Mouse (Mus musculus): ENCODE data around the gene Dpy19l1.

The Dpy19l1 gene

GRCm38 (mm10) chr9:24503067-24503857 lies at the start of gene Dpy19l1:
Gene Dpy19l1, minus strand, starts transcription at chr9:24503140.
- in situ Hi-C loops (cut with MboI, MseI) = no loop called here

GRCm38 (mm10) chr9:24538159-24538558 lies 35.2 kb upstream of the Dpy19l1 start:
- in situ Hi-C loops (cut with MboI, MseI) = loop anchor here (25.0 kb wide), 1 partner anchor 499 kb away; no protein-coding TSS in a partner anchor

- in situ Hi-C loops (cut with MboI, MseI) = no loop called here
These were observed 13.7 kb upstream of the Dpy19l1 start for GRCm38 (mm10) chr9:24516575-24517139.

DNA sequence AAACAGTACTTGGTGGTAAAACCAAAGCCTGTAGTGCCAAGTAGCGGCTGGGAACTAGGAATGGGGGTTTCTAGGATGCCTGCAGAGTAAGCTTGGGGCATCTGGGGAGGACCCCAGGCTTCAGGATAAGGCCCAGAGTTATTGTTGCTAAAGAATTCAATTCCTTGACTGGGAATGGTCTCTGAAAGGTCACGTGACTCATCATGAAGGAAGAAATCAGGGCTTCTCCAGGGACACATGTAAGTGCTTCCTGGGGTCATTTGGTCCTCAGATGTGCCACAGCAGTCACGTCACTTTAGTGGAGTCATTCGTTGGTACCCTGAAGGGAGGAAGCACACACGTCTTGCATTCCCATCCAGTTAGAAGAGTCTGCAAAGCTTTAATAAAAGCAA lies 11.1 kb upstream of the Dpy19l1 start:
- in situ Hi-C loops (cut with MboI, MseI) = no loop called here

DNA sequence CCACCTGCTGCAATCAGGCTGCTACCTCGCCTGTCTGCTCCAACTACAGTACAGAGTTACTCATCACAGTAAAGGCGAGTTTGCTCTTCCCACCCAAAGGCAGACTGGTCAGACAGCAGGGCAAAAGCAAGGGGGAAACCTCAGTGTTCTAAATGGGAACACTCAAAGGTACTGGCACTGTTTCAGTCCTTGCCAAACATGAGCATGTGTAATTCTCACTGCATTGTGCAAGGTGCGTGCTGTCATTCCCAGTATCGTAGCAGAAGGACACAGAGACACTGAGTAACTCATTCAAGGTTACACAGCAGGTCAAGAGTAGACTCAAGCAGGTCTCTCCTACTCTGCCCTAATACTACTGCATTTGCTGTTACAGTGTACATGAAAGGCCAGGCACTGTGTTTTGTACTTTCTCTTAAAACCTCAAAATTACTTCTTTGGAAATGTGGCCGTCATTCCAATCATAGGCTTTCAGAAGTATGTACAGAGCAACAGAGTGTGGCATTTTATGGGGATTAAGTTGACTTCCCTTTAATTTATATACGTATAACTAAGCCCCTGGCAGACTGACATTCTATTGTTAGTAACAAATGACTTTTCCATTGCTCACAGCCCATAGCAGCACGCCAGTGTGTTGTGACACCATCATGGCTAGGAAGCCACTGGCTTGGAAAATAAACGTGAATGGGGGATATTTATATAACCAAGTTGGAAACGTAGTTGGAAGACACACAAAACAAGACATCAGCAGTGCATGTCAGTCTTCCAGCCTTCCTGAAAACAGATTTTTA lies 10.5 kb upstream of the Dpy19l1 start:
- in situ Hi-C loops (cut with MboI, MseI) = no loop called here

GRCm38 (mm10) chr9:24512121-24512539 lies 9.2 kb upstream of the Dpy19l1 start:
- in situ Hi-C loops (cut with MboI, MseI) = no loop called here

DNA sequence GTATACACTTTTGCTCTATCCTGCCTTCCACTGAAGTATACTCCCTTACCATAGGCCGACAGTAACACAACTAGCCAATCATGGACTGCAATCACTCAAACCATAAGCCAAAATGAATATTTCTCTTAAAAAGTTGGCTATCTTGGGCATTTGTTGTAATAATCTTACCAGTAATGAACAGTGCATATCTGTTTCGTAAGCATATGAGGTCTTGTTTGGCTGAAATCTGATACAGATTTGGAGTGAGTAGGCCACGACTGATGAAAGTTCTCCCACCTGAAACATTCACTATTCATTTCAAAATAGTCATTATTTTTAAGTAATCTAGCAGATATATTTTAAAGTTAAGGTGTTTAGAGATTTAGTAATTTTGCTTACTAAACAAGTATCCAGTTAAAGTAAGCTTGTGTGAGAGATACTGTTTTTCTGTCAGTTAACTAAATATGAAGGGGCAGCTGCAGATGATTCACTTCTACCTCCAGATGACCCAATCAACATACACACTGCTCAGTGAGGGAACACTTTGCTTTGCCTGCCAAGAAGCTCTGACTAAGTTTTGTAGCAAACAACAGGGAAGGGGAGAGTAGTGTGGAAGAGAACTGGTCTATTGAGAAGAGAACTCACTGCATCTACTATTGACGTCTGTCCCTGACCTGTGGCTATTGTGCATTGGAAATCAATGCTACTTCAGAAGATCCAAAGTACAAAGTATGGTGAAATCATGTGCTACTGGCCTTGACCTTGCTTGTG lies 8.6 kb upstream of the Dpy19l1 start:
- in situ Hi-C loops (cut with MboI, MseI) = no loop called here

DNA sequence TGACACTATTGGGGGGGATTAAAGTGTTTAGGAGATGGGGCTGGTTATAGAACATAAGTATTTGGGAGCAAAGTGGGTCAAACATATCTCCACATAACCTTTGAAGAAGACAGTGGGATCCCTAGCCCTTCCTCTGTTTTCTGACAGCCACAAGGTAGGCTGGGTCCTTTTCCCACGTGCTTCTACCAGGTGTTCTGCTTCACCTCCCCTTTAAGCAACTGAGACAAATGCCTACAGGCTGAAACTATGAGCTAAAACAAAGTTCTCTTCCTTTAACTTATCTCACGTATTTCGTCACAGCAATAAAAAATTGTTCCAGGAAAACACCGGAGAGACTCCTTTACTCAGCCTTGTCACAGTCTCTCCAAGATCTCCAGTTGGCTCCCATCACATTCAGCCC lies 5.9 kb upstream of the Dpy19l1 start:
- in situ Hi-C loops (cut with MboI, MseI) = no loop called here

DNA sequence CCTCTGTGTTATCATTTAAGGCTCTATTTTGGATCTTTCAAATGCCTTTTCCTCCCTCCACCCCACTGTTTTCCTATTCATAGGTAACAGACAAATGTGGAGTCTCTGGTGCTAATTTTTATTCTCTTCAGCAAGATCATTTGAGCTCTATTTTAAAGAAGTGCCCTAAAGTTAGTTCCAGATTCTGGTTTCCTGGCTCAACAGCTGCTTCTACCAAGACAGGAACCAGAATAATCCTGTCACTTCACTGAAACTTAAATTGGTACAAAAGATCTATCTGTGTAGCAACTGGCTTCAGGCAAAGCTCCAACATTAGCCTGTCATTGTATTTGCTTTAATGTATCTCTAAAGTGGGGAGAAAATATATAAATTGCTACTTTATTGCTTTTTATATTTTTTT lies 3.6 kb upstream of the Dpy19l1 start:
- in situ Hi-C loops (cut with MboI, MseI) = no loop called here

- in situ Hi-C loops (cut with MboI, MseI) = no loop called here
These were observed 2.2 kb upstream of the Dpy19l1 start for GRCm38 (mm10) chr9:24505017-24505763.

DNA sequence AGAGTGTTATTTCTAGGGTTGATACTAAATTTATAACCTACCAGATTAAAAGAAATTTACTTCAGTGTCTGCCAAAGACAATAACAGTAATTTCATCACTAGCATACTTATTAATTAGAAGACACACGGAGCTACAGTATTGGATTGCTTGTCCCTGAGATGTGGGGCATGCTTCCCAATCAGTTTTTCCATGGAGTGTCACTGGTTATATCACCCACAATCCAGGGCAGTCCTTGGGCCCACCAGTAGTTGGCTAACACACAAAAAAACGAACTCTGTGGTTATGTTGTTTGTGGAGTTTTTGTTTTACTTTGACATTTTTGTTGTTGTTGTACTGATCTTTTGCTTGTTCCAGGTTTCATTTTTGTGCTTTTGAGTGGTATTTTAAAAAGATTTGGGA lies 1.4 kb upstream of the Dpy19l1 start:
- in situ Hi-C loops (cut with MboI, MseI) = no loop called here

GRCm38 (mm10) chr9:24503858-24504219 lies 899 bp upstream of the Dpy19l1 start:
- in situ Hi-C loops (cut with MboI, MseI) = no loop called here

- in situ Hi-C loops (cut with MboI, MseI) = no loop called here
These were observed 352 bp downstream of the Dpy19l1 start for GRCm38 (mm10) chr9:24502571-24503004.

DNA sequence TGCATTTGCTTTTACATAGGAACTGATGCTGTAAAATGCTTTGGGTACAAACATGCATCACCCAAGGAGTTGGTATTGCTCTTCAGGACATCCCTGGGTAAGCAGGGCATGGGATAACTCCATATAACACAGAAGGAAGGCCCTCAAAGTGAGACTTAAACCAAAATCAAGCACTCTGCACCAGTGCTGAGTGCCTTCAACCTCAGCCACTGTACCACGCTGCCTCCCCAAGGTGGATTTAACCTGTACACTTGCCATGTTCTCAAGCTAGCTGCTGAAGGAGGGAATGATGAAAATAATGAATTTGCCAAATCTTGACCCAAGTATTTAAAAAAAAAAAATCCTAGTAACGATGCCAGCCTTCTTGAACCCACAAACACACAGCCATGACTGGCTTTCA lies 1.3 kb downstream of the Dpy19l1 start:
- in situ Hi-C loops (cut with MboI, MseI) = no loop called here

- in situ Hi-C loops (cut with MboI, MseI) = no loop called here
These were observed 6.7 kb downstream of the Dpy19l1 start for GRCm38 (mm10) chr9:24496226-24496625.

GRCm38 (mm10) chr9:24490516-24490915 lies 12.4 kb downstream of the Dpy19l1 start:
- in situ Hi-C loops (cut with MboI, MseI) = no loop called here

DNA sequence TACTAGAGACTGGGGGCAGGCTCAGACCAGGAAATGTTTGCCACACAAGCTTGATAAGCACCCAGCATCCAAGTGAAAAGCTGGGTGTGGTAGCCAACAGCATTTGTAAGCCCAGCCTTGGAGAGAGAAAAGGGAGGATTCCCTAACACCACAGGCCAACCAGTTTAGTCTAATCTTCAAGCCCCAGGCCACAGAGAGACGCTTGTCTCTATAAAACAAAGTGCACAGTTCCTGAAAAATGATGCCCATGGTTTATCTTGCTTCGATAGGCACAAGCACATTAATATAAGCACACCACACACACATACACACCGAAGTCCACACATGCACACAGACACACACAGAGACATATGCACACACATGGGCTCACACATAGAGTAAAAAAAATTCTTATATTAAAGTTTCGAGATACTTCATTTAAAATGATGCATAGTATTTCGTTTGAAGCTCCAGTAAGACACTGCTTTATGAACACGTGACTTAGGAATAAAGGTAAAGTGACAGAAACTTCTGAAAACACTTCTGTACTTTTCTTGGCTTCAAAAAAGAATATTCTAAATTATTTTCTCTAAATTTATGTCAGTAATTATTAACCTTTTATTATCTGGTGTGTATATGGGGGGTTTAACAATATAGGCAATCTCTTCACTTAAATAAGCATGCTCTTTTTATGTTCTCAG lies 14.4 kb downstream of the Dpy19l1 start:
- in situ Hi-C loops (cut with MboI, MseI) = no loop called here

DNA sequence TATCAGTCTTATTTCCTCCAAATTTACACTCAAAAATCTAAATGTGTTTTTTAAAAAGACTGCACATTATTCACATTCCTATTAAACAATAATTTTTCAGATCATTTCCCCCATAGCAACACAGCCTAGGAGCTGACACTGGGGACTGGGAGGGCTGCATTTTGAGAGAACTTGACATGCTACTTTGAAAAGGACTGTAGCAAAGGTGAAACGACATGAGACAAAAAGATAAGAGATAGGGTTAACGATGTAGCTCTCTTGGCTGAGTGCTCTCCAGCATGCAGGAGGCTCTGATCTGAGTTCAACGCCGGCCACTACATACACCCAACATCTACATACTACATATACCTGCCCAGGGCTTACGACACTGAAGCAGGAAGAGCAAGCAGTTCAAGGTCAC lies 20.6 kb downstream of the Dpy19l1 start:
- in situ Hi-C loops (cut with MboI, MseI) = no loop called here

DNA sequence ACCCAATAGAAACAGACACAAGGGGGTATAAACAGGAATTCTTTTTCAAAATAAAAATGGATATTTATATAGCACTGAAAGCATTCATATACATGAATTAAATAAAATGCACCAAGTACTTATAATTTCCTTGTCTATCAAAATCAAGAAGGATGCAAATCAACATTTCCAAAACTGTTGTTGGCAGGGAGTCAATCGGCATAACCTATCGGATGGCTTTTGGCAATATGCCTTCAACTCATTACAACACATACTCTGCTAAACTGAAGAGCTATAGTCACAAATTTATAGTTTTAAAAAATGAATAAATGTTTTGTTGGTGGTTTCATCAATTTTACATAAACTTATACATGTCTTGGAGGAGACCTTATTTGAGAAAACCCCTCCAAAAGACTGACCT lies 25.7 kb downstream of the Dpy19l1 start:
- in situ Hi-C loops (cut with MboI, MseI) = no loop called here

DNA sequence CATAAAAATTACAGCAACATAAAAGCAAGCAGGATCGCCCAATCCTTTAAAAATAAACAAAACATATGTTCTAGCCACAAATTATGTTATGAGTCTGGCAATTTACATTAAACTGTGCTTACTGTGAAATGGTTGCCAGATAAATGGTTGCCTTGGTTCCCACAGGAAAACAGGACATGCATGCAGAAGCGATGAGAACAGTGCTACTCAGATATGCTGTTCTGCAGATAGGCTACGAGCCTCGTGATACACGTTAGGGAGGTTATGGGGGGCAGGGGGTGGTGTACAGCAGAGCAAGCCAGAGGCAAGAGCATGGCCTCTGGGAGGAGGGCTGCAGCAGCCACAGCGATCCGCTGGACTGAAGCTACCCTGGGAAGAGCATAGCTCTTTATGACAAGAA lies 29.1 kb downstream of the Dpy19l1 start:
- in situ Hi-C loops (cut with MboI, MseI) = no loop called here

DNA sequence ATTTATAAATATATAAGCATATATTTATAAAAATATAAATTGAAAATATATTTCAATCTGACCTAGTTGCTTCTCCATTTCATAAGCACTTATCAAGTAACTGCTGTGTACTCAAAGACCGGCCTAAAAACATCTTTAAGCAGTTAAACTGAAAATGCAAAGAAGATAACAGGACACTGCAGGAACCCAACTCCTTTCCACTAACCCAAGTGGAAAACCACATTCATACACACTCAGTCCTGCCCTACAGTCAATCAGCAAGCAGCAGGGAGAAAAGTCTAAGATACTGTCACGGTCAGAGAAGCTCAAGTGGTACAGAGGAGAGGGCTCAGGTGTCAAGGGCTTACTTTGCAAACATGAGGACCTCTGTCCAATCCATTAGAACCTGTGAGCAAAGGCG lies 30.4 kb downstream of the Dpy19l1 start:
- in situ Hi-C loops (cut with MboI, MseI) = no loop called here

Data from T-helper 1 cell (primary cell).